Mouse (Mus musculus) A20 (cell line): Measurements from ENCODE around the gene Igf2bp1.
A peak's percentile ranks its signal among the peaks of the same experiment; 100 is the strongest.

ENCODE experiments used
- DNase-seq: peaks from one replicate; pipeline ENCODE4 v3.0.0-alpha.2; 2011; ENCODE audit warnings: low read depth, low spot score

The Igf2bp1 gene

DNA sequence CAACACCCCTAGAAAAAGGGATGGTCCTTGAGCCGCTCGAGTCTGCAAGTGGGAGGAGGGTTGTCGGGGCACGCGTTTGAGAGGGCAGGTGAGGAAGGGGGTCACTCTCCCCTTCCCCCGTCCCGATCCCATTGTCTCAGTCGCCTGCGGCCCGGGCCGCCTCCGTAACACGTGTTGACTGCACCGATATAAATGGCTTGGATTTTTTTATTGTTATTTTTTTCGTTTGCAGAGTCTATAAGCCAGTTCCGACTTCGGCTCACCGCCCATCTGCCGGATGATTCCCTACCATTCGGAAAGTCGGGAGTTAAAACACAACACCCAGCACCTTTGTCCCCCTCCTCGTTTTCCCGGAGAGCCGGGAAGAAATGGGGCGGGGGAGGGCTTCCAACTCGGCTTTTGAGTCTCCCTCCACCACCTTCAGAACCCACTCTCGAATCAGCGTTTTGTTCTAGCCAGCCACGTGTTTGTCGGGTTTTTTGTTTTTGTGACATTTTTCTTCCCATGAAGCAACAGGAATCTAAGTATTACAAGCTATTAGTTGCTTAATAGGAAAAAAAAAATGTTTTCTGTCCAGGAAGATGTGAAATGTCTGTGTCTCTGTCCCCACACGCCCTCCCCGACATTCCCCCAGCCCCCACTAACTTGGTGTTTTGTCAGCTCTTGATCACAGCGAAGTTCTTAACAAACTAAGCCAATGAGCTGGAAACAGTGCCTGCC is 1.9 kb upstream of the Igf2bp1 start:
- DNase-seq: no peak

DNA sequence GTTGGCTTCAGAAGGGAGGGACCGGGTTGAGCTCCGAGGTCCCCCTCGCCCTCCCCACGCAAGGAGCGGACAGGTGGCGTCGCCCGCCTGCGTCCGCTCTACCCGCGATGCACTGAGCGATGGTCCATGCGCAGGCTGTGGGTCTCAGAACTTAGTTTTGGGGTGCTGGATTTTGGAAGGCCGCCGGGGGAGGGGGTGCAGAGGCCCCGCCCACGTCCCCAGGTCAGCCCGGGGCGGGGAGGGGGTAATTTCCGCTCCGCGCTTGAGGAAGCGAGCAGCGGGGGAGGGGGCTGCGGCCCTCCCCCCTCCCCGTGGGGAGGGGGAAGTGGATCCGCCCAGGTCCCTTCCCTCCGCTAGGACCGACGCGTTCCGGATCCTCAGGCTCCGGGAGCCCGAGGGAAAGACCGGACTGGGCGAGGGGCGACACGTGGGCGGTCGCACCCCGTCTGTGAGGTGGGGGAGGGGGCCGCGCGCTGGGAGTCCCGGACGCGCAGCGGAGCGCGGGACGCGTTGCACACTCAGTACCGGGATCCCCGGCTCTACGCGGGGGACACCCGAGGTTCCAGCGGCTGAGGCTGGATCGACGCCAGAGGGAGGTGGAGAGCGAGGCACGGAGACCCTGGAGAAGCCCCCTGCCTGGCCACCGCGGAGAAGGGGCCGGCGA is 1.2 kb upstream of the Igf2bp1 start:
- DNase-seq: no peak

DNA sequence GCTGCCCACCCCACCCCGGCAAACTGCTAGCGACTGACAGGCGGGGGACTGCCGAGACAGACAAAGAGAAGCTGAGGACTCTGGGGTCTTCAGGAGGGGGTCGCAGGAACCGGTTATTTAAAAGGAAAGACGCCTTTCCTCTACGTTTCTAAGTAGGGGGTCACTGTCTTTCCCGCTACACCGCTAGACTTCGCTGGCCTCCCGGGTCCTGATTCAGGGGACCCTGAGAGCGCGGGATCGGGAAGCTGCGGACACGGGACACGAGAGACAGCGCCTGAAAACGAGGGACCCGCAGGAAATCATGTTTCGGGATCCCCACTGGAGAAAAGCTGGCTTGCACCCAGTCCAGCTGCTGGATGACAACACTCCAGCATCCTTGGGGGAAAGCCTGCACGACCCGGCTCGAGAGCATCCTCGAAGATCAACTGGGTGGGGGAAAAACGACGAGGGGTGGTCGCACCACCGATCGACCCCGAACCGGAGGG is 669 bp upstream of the Igf2bp1 start:
- no peak for DNase-seq

DNA sequence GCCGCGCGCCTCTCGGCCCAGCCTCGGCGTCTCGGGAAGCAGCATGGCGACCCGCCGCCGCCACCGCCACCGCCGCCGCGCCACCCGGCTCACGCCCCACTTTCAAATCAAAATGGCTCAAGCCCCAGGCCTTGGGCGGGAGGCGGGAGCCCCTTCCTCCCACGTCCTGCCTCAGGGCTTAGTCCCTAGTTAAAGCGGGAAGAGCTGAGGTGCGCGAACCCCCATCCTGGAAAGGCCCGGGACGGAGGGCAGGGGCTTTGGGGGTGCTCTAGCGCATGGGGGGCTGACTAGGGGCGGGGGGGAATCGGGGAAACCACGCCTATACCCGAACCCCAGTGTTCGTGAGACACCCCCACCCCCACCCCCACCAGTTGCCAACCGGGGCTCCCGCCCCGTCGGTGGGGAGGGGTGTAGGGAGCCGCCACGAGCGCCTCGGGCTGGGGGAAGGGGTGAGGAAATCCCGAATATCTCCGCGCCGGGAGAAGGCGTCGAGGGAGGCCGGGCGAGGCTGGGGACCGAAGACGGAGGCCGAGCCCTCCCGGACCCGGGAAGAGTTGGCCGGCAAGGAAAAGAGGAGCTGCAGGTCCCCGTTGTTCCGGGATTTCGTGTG is 842 bp downstream of the Igf2bp1 start:
- DNase-seq: no peak

DNA sequence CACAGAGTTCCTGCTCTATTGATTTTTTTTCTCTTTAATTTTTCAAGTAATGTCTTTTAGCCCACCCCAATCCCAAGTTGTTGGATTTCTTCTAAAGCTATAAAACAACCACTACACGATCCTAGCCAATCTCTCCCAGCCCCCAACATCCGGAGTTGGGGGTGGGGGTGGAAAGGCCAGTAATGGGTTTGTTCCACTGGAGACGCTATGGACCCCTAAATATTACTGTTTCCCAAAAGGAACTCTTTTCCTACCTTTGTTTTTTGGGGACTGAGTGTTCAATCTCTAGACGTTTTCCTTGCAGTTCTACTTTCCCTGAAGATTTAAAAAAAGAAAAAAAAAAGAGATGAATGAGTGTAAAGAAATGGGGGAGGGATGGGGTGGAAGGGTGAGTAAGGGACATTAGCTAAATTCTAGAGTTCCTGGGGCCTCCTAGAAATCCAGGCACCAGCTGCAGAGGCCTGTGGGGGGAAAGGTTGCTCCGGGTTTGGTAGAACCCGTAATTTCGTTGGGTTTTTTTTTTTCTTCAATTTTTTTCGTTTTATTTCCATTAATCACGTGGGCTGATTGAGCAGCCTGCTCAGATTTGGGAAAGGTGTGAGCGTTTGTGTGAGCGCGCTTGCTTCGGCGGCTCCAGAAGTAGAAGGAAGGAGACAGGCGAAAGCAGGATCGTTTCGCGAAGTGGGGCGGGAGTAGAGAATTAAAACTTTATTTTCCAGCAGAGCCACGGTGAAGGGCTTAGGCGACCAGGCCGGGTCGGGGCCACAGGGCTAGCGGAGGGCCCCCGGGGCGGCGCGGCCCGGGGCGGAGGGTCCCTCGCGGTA is 1.6 kb downstream of the Igf2bp1 start:
- no peak for DNase-seq

DNA sequence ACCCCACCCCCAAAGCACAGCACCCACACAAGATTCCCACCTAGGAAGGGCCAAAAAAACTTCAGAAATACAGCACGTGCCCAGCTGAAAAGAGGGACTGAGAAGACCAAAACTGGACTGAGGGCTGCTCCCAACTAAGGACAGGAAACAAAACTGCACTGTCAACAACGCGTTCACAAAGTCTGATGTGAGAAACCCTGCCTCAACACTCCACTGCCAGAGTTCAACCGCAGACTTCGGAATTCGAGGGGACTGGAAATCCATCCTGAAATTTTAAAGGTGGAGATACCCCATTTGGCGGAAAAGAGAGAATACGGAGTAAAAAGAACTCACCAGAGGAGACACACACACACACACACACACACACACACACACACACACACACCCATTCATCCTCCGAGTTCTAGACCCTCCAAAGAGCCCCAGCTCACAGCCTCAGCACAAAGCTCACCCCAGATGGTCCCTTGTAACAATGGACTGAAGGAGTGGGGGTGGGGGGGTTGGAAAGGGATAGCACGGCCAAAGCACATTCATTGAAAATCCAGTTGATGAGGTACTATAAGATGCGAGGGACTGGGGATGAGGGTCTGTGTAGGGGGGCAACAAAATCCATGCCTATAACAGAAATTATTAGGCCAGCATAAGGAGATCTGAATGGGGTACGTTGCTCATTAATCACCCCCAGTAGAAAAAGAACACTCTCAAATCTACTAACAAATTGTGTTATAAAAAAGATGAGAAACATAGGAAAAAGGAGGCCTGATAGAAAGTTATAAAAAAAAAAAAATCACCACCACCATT is 2.4 kb downstream of the Igf2bp1 start:
- no peak for DNase-seq

DNA sequence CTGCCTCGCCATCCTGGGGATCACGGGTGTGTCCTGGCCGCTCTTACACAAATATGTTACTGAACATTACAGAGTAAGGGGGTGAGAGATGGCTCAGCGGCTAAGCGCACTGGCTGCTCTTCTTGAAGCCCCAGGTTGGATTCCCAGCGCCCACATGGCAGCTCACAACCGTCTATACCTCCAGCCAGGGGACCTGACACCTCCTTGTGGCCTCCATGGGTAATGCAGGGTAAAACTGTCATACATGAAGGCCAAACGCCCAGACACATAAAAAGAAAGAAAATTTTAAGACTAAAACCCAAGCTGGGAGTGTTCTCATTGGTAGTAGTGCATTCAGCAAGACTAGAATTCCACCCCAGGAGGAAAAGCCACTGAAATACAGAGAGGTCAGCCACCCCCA is 11.6 kb downstream of the Igf2bp1 start:
- no peak for DNase-seq

DNA sequence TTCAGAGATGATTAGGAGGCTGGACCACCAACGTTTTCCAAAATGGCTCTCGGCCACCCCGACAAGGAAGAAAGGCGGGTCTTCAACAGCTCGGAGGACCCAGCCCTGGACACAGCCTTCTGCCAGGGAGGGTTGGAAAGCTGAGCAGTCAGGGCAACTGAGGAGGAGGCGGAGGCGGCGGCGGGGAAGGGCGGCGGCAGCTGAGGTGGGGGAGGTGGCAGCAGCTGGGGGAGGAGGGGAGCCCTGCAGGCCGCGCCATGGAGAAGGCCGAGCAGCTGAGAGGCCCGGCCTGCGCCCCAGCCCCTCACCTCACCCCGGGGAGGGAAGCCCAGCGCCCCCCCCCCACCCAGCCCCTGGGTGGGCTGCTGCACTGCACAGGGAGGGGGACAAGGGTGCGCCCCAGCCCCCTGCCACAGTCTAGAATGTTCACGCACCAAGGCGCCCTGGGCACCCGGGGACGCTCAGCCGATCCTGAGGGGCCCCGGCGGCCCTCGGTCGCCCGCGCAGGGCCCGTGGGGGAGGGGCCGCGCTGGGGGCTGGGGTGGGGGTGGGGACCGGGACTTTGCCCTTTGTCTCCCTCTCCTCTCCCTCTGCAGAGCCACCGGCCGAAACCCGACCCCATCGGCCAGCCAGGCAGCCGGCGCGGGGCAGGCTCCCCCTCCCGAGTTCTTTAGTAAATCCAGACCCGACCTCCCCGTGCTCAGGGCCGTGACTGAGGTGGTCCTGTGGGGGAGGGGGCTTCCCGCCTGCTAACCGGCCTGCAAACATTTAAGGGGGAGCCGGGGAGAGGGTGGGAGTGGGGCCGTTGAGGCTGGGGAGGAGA is 14.6 kb downstream of the Igf2bp1 start:
- no peak for DNase-seq

DNA sequence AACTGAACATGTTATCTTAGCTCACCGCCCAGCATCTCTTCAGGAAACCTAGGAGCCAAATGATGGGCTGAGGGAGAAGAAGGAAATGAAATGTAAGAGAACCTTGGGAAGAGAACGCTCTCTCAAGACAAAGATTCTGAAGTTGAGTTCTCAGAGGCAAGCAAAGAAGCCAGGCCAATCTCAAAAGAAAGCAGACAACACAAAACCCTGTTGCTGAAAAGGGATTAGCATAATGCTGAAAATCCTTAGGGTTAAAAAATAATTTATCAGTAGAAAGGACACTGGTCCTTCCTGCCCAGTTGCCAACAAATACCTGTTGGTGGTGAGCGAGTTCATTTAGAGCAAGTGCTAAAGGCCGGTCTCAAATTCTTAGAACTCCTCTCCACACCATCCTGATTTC is 15.3 kb downstream of the Igf2bp1 start:
- no peak for DNase-seq

DNA sequence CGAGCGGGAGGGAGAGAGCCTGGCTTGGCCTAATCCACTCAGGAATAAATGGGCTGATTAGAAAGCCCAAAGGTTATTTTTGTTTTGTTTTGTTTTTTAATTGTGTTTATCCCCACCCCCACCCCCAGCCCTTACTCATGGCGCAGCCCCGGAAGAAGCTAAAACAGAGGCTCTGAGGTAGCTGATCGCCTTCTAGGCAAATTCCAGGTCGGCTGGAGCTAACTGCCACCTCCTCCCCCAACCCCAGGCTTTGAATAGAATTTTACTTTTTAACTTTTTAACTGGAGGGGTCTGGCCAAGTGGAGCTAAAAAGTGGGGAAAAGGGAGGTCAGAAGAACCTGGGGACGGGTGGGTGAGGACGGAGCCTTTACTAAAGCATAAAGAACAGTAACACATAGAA is 15.9 kb downstream of the Igf2bp1 start:
- no peak for DNase-seq

DNA sequence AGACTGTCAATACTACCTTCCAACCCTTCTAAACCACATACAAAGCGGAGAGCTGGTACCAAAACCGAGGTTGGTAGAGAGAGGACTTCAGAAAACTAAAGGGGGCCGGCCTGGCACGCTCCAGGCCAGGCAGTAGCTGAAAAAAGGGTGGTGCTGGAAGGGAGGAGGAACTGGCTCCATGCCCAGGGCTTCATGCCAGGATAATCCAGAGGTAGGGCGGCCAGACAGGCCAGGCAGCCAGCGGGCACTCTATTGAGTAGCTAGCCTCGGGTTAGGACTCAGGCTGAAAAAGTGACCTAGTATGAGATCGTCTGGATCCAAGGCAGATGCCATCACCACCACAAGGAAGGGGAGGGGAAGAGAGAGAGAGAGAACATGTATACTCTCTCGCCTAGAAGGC is 17.2 kb downstream of the Igf2bp1 start:
- DNase-seq: no peak

DNA sequence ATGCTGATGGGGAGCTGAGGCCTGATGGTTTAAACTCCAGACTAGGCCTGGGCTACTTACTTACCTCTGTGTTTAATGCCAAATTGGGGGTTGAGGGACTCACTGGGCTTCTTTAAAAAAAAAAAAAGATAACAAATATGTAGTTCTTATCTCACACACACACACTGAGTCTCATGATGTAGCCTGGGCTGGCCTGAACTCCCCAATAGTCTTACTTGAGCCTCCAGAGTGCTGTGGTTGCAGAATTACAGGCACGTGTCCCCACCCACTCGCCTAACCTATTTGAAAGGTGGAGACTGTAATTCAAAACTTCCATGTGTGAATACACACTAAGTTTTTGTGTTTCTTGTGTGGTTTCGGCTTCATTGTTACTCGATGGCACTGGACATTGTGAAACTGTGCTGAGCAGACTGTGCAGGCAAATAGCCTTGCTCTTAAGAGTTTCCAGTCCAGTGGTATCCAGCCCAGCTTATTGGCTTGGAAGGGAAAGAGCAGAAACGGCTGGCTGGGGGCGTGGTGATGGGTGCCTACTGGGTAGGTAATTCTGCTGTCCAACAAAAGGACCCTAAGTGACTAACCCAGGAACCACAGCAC is 17.8 kb downstream of the Igf2bp1 start:
- no peak for DNase-seq

DNA sequence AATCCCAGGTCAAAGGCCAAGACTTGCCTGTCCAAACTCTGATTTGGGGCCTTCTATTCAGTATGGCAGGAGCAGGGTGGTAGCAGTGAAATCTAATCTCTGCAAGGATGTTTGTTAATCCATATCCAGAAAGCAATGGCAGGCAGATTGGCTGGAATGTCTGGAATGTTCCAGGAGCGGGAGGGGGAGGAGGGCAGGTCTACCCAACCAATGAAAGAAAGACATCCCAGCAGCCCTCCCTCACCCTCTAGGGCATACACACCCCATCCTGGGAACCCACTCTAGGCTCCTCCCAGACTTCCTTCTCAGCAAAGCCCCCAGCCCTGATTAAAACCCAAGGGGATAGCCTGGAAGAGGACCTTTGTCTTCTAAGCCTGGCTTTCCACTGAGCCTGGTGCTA is 23.3 kb downstream of the Igf2bp1 start:
- no peak for DNase-seq

DNA sequence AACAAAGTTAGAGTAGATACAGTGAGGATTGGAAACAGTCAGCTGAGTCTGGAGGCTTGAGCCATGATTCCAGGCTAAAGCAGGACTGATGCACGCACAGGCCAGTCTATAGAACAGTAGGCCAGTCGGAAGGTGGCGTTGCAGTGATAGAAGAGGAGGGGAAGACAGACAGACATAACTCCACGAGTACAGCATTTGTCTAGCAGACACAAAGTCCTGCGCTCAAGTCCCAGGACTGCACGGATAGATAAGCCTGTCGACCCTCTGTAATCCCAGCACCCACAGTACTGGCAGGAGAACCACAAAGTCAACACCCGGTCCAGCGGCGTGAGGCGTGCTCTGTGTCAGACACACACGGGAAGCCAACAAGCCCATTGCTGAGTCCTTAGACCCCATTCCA is 23.9 kb downstream of the Igf2bp1 start:
- DNase-seq: no peak

DNA sequence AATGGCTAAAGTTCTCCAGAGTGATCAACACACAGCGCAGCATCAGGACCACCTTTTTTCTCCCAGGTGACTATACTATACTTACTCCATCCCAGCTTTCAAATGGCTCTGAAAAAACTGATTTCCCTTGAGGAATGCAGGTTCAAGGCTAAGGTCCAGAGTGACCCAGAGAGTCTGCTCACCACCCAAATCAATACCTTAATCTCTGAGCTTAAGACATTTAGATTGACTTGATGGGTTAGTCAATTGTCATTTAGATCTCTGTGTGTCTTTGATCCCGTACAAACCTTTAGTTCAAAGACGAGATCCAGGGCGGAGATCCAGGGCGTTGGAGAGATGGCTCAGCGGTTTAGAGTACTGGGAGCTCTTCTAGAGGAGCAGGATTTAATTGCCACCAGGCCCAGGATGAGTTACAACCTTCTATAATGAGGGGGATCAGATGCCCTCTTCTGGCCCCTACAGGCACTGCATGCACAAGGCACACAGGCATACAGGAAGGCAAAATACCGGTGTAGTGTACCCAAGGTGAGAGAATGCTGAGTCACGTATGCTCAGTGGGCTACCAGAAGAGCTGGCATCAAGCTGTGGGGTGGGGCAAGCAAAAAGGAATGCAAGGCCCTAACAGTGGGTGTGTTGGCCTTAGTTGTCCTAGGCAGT is 24.9 kb downstream of the Igf2bp1 start:
- peak; percentile 61 for DNase-seq

DNA sequence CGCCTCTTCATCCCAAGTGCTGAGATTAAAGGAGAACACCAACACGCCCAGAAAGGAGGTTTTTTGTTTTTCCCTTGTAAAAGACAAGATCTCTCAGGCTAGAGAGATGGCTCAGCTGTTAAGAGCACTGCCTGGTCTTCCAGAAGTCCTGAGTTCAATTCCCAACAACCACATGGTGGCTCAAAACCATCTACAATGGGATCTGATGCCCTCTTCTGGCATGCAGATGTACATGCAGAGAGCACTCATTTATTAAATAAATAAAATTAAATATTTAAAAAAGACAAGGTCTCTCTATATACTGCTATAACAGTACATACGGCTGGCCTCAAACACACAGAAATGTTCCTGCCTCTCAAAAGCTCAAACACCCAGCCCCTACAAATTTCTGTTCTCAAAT is 27.3 kb downstream of the Igf2bp1 start:
- DNase-seq: no peak

DNA sequence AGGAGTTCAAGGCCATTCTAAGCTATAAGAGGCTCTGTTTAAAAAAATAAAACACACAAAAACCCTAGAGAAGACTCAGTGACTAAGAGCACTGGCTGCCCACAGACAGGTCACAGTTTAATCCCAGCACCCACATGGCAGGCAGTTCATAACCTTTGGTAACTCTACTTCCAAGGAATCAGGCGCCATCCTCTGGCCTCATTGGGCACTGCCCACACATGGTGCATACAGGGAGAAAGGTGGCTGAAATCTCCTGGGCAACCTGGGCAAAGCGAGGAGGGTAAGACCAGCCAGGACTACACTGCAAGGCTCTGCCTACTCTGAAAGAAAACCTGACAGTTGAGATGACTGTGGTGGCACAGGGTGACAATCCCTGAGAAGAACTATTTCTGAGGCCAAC is 29.4 kb downstream of the Igf2bp1 start:
- DNase-seq: peak; percentile 12

DNA sequence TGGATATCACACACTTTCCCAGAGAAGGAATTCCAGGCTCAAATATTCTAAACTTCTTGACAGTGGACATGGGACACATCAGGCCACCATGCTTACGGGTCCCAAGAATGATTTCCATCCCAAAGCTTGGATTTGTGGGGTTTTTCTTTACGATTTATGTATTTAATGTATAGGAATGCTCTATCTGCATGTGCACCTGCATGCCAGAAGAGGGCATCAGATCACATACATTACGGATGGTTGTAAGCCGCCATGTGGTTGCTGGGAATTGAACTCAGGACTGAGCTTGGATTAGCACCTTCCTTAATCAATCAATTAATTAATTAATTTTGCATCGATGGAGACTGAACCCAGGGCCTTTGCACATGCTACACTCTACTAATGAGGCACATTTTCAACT is 30.0 kb downstream of the Igf2bp1 start:
- DNase-seq: no peak

DNA sequence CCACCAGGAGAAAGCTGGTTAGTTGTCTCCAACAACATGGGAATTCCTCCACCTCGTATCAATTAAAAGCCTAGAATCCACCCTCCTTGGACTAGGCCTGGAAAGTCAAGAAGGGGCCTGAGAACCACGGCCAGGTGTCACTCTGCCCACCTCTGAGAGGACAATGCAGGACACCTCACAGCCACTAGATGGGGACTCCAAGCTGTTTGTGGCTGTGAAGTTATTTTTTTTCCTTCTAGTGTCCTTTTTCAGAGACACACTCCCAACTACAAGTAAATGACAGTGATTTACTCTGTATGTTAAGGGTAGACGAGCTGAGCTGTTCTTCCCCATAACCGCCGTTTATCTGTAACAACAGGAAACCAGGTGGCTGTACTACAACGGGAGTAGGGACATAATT is 32.6 kb downstream of the Igf2bp1 start:
- no peak for DNase-seq

DNA sequence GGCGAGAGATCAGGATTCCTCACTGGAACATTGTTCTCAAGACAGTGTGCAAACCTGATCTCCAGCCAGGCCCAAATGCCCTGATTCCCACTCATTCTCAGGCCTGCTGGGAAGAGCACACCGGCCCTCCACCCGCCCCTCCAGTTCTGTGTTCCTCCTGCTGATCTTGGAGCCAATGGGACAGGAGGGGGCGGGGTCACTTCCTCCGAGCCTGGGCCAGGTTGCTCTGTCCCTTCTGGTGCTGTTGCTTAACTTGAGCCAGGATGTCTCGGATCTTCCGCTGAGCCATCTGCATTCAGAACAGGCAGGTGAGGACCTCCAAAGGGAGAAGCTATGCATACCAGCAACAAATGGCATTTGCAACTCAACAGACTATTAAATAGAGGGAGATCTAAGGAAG is 42.4 kb downstream of the Igf2bp1 start:
- DNase-seq: no peak
